Mouse (Mus musculus) testis, postnatal 10 days (tissue): Measurements from ENCODE around the gene Lrcol1.

Experiments
- DNase-seq: peaks from one replicate; pipeline ENCODE4 v3.0.0; 2021; ENCODE audit warnings: low spot score

Gene Lrcol1

DNA sequence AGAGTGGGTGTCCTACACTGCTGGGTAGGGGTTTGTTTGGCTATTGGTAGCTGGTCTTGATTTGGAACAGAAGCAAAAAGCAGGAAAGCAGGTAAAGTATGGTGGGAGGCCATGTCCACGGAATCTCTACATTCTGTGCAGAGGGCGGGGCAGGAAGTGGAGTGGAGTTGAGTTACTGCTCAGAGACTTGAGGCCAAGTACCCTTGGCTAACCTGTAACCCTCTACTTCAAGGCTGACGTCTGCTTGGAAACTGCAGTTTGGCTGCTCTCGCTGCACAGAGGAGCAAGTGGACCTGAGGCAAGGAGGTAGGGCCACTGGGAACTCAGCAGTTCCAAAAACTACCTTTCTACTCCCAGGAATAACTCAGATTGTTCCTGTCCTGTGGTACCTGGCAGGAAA is at the start of gene Lrcol1:
Gene Lrcol1, plus strand, starts transcription at position 207 of the 400 bp plus-strand sequence.
- no peak for DNase-seq

DNA sequence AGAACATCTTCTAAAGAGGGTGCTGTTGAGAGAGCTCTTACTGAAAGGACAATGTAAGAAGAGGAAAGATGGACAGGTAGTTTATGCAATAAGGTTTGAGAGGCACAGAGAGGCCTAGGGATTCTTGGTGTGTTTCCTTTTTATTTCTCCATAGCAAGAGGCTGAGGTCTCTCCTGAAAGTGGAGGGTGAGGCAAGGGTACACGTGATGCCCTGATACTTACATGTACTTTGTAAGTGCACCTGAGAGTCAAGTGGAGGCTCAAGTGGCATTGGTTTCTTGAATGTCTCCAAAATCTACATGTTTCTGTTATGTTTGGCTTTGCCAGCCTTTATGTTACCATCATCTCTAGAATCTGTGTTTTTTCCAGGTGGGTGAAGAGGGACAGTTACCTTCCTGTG is 47.9 kb upstream of the Lrcol1 start:
- DNase-seq, result no peak

DNA sequence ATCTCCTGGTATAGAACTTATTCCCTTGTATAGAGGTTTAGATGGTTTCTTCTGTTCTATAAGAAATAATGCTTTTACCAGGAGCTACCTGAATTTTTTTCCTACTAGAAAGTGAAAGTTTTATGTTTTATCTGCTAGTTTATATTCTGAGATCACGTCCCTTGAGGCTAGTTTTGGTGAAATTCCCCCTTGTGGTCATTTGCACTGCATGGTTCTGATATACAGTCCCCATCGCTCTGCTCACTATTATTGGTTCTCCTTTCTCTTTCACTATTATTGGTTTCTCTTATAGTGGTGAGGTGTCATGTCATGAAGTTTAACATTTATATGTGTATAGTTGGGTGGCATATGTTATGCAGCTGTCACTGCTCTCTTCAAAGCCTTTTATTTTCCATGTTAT is 43.9 kb upstream of the Lrcol1 start:
- DNase-seq, result no peak

DNA sequence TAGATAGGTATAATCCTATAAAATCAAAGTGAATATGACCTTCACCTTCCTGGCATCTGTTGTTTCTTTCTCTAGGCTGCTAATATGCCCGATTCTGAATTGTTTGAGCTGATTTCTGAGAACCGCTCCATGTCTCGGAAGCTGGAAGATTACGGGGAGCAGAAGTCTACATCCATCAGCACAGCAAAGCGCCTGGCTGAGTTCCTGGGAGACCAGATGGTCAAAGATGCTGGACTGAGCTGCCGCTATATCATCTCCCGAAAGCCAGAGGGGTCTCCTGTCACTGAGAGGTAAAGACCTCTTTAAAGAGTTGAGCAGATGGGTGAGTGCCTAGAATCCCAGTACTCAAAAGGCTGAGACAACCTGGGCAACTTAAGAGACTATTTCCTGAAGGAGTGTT is 35.7 kb upstream of the Lrcol1 start:
- DNase-seq, result no peak

GRCm38 (mm10) chr5:110313127-110313526 is 31.4 kb upstream of the Lrcol1 start:
- no peak for DNase-seq

DNA sequence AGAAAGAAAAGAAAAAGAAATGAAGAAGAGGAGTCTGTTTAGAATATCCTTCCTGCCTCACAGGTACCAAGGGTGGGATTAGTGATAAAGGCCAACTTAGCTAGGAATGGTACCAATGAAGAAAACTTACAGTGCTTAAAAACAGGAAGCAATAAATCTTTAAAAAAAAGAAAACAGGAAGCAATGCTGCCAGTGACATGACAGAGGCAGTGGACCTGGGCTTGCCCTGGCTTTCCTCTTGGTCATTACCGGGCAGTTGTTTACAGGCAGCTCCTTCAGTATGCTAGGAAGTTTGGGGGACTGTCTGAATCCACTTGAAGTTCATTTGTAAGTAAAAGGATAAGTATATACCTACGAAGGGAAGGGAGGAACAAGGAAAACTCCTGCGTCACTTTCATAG is 14.0 kb upstream of the Lrcol1 start:
- DNase-seq, result no peak

GRCm38 (mm10) chr5:110338792-110339191 is 5.7 kb upstream of the Lrcol1 start:
- no peak for DNase-seq

- peak; percentile 78 for DNase-seq
These were observed 1.8 kb upstream of the Lrcol1 start, which contains the start of gene P2rx2 for GRCm38 (mm10) chr5:110342648-110343284. P2rx2 (minus strand) TSS chr5:110343212.

- no peak for DNase-seq
These were observed 1.0 kb downstream of the Lrcol1 start for GRCm38 (mm10) chr5:110345553-110345952.

GRCm38 (mm10) chr5:110347006-110347405 is 2.5 kb downstream of the Lrcol1 start:
- no peak for DNase-seq

DNA sequence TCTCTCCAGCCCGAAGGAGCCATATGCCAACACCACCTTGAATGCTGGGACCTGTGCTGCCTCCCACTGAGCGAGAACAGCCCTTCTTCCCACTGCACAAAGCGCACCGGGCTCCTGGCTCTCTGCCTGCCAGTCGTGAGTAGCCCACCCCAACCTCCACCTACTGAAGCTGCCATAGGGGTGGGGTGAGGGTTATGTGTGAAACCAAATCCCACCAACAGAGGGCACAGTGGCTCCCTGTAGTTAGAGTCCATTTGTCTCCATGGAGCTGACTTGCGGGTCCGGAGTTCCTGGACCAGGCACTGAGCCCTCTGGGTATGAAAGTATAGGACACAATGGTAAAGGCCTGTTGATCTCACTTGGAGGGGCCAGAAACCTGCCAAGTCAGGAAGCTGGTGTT is 10.2 kb downstream of the Lrcol1 start:
- peak; percentile 73 for DNase-seq

- peak; percentile 92 for DNase-seq
These were observed 13.1 kb downstream of the Lrcol1 start for GRCm38 (mm10) chr5:110357531-110358179.

GRCm38 (mm10) chr5:110361465-110361864 is 16.9 kb downstream of the Lrcol1 start:
- no peak for DNase-seq

DNA sequence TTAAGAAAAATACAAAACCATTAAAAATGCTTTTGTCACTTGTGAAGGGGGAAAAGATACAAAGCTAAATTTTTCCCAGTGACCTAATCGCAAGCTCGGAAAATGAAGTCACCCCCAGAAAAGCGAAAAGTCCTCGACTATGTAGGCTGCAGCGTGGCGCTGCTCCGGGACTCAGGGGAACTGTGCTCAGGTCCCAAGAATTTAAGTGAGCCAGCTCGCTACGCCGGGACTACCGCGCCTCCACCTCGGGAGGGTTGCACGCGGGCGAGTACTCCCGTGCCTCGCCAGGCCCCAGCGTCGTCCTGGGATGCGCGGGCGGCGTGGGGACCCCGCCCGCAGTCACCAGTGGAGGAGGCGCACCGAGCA is 18.3 kb downstream of the Lrcol1 start:
- DNase-seq, result no peak

DNA sequence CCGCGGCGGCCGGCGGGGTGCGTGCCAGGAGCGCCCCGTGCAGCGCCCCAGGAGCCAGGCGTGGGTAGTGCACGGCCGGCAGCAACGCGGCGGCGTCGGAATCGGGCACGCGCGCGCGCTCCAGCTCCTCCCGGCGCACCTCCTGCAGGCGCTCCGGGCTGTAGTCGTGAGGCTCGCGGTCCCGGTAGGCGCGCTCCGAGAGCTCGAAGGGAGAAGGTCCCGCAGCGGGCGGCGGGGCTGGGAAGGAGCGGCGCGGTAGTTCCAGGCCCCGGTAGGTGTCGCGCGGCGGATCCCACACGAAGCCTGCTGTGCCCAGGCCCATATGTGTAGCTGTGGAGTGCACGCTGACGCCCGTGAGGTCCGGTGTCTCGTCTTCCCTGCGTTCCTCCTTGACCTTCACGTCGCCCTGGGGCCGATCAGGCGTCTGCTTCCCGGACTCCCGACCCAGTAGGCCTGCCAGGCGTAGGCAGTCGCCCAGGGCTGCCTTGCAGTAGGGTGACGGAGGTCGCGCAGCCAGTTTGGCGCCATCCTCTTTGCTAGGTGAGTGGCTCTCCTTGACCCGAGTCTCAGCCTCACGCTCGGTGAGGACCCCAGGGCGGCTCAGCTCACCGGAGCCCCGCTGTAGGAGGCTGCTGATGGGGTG is 18.8 kb downstream of the Lrcol1 start:
- DNase-seq, result peak; percentile 89

DNA sequence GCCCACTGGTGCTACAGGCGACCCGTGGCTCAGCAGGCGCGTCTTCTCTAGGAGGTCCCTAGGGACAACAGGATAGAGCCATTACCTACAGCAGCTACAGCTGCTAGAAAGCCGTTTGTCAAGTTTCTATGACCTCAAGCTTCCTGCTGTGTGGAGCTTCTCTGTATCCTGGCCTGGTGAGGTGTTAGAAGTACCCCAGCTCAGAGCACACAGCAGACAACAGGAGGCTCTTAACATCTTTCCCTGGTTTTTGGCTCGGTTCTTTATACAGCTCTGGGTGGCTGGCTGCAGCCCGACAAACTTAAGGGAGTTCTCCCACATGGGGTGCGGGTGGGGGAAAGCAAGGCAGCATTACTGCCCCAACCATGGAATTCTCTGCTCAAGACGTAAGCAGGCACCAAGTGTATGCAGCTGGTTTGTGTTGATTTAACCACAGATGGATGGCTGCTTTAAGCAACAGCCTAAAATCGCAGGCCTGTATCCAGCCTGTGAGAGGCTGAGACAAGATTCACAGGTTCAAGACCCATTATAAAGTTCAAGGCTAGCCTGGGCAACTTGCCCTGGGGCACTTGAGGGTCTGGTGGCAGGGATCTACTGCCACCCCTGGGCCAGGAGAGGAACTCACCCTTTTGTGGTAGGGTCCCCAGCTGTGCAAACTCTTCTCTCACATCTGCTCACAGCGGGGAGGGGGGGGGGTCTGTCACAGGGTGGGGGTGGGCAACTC is 19.5 kb downstream of the Lrcol1 start:
- no peak for DNase-seq

- peak; percentile 83 for DNase-seq
These were observed 32.4 kb downstream of the Lrcol1 start for GRCm38 (mm10) chr5:110376802-110377433.

DNA sequence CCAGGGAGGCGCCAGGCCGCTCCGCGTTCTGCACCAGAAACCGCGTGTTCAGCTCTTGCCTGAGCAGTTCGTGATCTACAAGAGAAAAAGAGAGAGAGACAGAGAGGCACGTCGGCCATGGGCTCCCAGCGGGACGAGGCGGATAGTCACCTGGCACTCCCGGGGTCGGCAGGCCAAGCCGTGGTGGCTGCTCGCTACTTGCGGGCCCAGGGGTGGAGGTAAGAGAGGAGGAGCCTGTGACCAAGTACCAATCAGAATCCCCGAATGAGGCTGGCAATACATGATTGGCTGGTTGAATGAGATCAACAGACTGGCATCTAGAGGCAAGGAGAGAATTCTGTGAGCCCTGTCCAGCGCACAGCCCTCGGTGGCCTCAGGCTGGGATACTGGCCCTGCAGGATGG is 33.7 kb downstream of the Lrcol1 start:
- no peak for DNase-seq

- DNase-seq, result no peak
These were observed 34.6 kb downstream of the Lrcol1 start for GRCm38 (mm10) chr5:110379086-110379485.

DNA sequence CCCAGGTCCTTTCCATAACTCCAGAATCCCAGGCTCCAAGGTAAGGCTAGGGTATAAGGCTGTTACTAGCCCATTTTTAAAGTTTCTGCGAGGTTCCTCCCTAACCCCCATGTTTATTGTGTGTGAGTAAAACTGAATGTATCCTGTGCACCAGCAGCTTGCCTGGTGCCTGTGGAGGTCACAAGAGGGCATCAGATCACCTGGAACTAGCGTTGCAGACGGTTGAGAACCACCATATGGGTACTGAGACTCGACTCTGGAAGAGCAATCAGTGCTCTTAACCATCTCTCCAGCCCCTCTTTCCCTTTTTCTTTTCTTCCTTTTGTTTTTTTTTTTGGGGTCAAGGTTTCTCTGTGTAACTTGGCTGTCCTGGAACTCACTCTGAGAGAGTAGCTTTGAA is 35.3 kb downstream of the Lrcol1 start:
- no peak for DNase-seq

DNA sequence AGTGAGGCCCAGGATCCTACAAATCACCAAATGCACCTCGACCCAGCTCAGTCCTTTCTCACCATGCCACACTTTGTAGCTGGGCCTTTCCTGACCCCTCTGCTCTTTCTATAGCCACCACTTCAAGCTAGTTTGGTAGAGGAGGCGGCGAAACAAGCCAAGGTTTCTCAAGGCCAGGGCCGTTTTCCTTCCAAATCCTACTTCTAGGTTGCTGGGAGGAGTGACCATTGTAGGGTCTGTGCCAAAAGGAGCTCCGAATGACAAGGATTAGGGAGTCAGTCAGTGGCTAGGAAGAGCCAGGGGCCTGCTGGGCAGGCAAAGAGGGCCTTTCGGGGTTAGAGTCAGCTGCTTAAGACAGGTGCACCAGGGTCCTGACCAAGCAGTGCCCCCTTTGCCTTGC is 40.0 kb downstream of the Lrcol1 start:
- no peak for DNase-seq

DNA sequence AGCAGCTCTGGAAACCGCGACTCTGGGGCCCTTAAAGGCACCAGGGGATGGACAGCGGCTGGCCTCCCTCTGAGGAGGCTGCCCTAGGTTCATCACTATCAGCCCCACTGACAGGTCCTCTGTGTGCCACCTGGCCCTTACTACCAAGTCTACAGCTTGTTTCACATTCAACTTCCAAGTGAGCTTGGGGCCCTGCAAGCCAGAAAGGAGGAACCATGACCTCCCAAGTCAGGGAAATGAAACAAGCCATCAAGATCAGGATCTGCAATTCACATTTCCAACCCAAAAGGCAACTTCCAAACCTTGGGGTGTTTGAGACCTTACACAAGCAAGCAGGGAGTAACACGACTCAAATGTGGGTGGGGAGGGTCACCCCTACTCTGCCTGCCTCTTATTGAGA is 40.7 kb downstream of the Lrcol1 start:
- DNase-seq, result no peak
